Mouse (Mus musculus) forebrain, embryonic 10.5 days (tissue): ENCODE data around the gene 2010315B03Rik. TPM values are rescaled to one million over a fixed set of nuclear protein-coding genes. Genes with fewer than 3 reads are reported as not detected.

ENCODE experiments used
- DNase-seq: peaks from one replicate; pipeline ENCODE4 v3.0.0-alpha.2; 2017; ENCODE audit warnings: low spot score; ENCODE audit errors: extremely low spot score
- H3K27ac ChIP-seq: fragments of 300-500 bp; sonication (generic); 2 replicates; pipeline ENCODE4 v1.5.1; 2016; ENCODE audit warnings: mild to moderate bottlenecking
- H3K27me3 ChIP-seq: fragments of 300-500 bp; sonication (generic); 2 replicates; pipeline ENCODE4 v1.6.1; 2016; ENCODE audit warnings: mild to moderate bottlenecking; ENCODE audit not compliant: poor library complexity, severe bottlenecking
- H3K36me3 ChIP-seq: fragments of 300-500 bp; sonication (generic); replicated peaks from 2 replicates; pipeline ENCODE4 v1.6.1; 2016; ENCODE audit warnings: mild to moderate bottlenecking, moderate library complexity
- H3K4me1 ChIP-seq: fragments of 300-500 bp; sonication (generic); 2 replicates; pipeline ENCODE4 v1.6.1; 2016
- H3K4me3 ChIP-seq: fragments of 300-500 bp; sonication (generic); 2 replicates; pipeline ENCODE4 v1.5.1; 2016; ENCODE audit warnings: mild to moderate bottlenecking, moderate library complexity
- H3K9me3 ChIP-seq: fragments of 300-500 bp; sonication (generic); 2 replicates; pipeline ENCODE4 v1.6.1; 2016; ENCODE audit warnings: mild to moderate bottlenecking, moderate library complexity
- WGBS: fragments of 180-500 bp; shearing (Covaris S2); methylation state at CpG from one replicate; pipeline ENCODE4 v1.1.7; 2016; 5-methylcytosine and 5-hydroxymethylcytosine counted together
- polyA plus RNA-seq: library from polyadenylated mRNA; unstranded; fragments of >200 nt; fragmentation: Nextera tagmentation; extraction: Ambion mirVana; gene quantifications from 2 replicates; pipeline ENCODE4 v1.2.1, GENCODE M21; 2016

2010315B03Rik gene
- 9.9 and 10.0 TPM in 2 replicates for polyA plus RNA-seq

- Histone ChIP-seq H3K27me3 (no peaks in the 10 kb centered on the region), H3K4me1 (peaks cover 11% of the 10 kb centered on the region), H3K27ac (peak within 1 kb of the TSS; percentile 87), H3K9me3 (no peaks in the 10 kb centered on the region), H3K4me3 (peak within 1 kb of the TSS; percentile 66), H3K36me3 (no peaks in the 10 kb centered on the region)
- 5% methylated on average over 21 of the region's 22 CpGs for WGBS
- DNase-seq = peak; percentile 83
Observed at GRCm38 (mm10) chr9:124312171-124313142, at the start of gene 2010315B03Rik. TSS of gene 2010315B03Rik (minus strand) at chr9:124312696.

- DNase-seq = no peak
- Histone ChIP-seq H3K9me3 (no peaks in the 10 kb centered on the region), H3K27ac (peak overlapping the region; percentile 87; the same call in 1 of the 2 replicates), H3K36me3 (no peaks in the 10 kb centered on the region), H3K4me3 (peak overlapping the region; percentile 66), H3K27me3 (no peaks in the 10 kb centered on the region), H3K4me1 (peaks cover 11% of the 10 kb centered on the region)
Observed at GRCm38 (mm10) chr9:124311502-124311901, 994 bp downstream of the 2010315B03Rik start.

- H3K4me1 ChIP-seq = no peaks in the 10 kb centered on the region
- DNase-seq = no peak
- peaks cover 16% of the 10 kb centered on the region for H3K9me3 ChIP-seq
Observed at GRCm38 (mm10) chr9:124288329-124288728, 24.2 kb downstream of the 2010315B03Rik start.

GRCm38 (mm10) chr9:124281912-124282686, 30.4 kb downstream of the 2010315B03Rik start:
- Histone ChIP-seq H3K27ac (peak overlapping the region; percentile 89), H3K9me3 (peaks cover 21% of the 10 kb centered on the region), H3K4me3 (peak overlapping the region; percentile 88), H3K36me3 (peaks cover 29% of the 10 kb centered on the region), H3K27me3 (no peaks in the 10 kb centered on the region), H3K4me1 (peaks cover 17% of the 10 kb centered on the region)
- WGBS = under 1% methylated on average over 22 of the region's 22 CpGs
- peak; percentile 82 for DNase-seq

More at GRCm38 (mm10) chr9:124288329-124288728, 24.2 kb downstream of the 2010315B03Rik start:
- H3K36me3 ChIP-seq = peaks cover 14% of the 10 kb centered on the region
- no peak overlapping the region for H3K4me3 ChIP-seq
- no peaks in the 10 kb centered on the region for H3K27me3 ChIP-seq
- no peak overlapping the region for H3K27ac ChIP-seq

GRCm38 (mm10) chr9:124281448-124281791, 31.1 kb downstream of the 2010315B03Rik start:
- DNase-seq = no peak
- Histone ChIP-seq H3K4me1 (peaks cover 17% of the 10 kb centered on the region), H3K36me3 (peaks cover 36% of the 10 kb centered on the region), H3K27me3 (no peaks in the 10 kb centered on the region), H3K27ac (peak overlapping the region; percentile 89), H3K9me3 (peaks cover 24% of the 10 kb centered on the region), H3K4me3 (peak overlapping the region; percentile 88)
- 21% methylated on average over 1 of the region's 1 CpGs for WGBS

- DNase-seq = no peak
- peak overlapping the region; percentile 88 for H3K4me3 ChIP-seq
- H3K36me3 ChIP-seq = peaks cover 38% of the 10 kb centered on the region
- H3K9me3 ChIP-seq = peaks cover 27% of the 10 kb centered on the region
- 81% methylated on average over 2 of the region's 2 CpGs for WGBS
- peaks cover 17% of the 10 kb centered on the region for H3K4me1 ChIP-seq
- no peak overlapping the region for H3K27ac ChIP-seq
- no peaks in the 10 kb centered on the region for H3K27me3 ChIP-seq
Observed at GRCm38 (mm10) chr9:124280576-124281447, 31.7 kb downstream of the 2010315B03Rik start.

- peaks cover 17% of the 10 kb centered on the region for H3K4me1 ChIP-seq
- WGBS = 47% methylated on average over 2 of the region's 2 CpGs
- H3K36me3 ChIP-seq = peaks cover 53% of the 10 kb centered on the region
- H3K27ac ChIP-seq = no peak overlapping the region
- H3K27me3 ChIP-seq = no peaks in the 10 kb centered on the region
- DNase-seq = no peak
- H3K9me3 ChIP-seq = peaks cover 42% of the 10 kb centered on the region
- no peak overlapping the region for H3K4me3 ChIP-seq
Observed at GRCm38 (mm10) chr9:124279300-124279699, 33.2 kb downstream of the 2010315B03Rik start.

GRCm38 (mm10) chr9:124275064-124275463, 37.4 kb downstream of the 2010315B03Rik start:
- H3K4me3 ChIP-seq = no peak overlapping the region
- H3K27ac ChIP-seq = no peak overlapping the region
- peaks cover 84% of the 10 kb centered on the region for H3K9me3 ChIP-seq
- no peak for DNase-seq
- no peaks in the 10 kb centered on the region for H3K4me1 ChIP-seq
- H3K36me3 ChIP-seq = peaks cover 94% of the 10 kb centered on the region
- H3K27me3 ChIP-seq = no peaks in the 10 kb centered on the region
- 94% methylated on average over 2 of the region's 2 CpGs for WGBS

GRCm38 (mm10) chr9:124273172-124273571, 39.3 kb downstream of the 2010315B03Rik start:
- Histone ChIP-seq H3K9me3 (peaks cover 90% of the 10 kb centered on the region), H3K4me1 (peaks cover under 1% of the 10 kb centered on the region; the same call in 1 of the 2 replicates), H3K27ac (no peak overlapping the region), H3K27me3 (no peaks in the 10 kb centered on the region), H3K36me3 (peaks cover 93% of the 10 kb centered on the region), H3K4me3 (no peak overlapping the region)
- DNase-seq = no peak

- H3K9me3 ChIP-seq = peaks cover 46% of the 10 kb centered on the region
- WGBS = 9% methylated on average over 2 of the region's 2 CpGs
- peak overlapping the region; percentile 74 for H3K27ac ChIP-seq
- no peaks in the 10 kb centered on the region for H3K27me3 ChIP-seq
- H3K4me1 ChIP-seq = peaks cover 14% of the 10 kb centered on the region
- no peak overlapping the region for H3K4me3 ChIP-seq
- DNase-seq = peak; percentile 79
- H3K36me3 ChIP-seq = peaks cover 45% of the 10 kb centered on the region
Observed at GRCm38 (mm10) chr9:124267929-124268328, 44.6 kb downstream of the 2010315B03Rik start.

GRCm38 (mm10) chr9:124267493-124267892, 45.0 kb downstream of the 2010315B03Rik start:
- no peak for DNase-seq
- H3K4me1 ChIP-seq = peaks cover 14% of the 10 kb centered on the region
- peaks cover 42% of the 10 kb centered on the region for H3K36me3 ChIP-seq
- H3K9me3 ChIP-seq = peaks cover 42% of the 10 kb centered on the region
- no peaks in the 10 kb centered on the region for H3K27me3 ChIP-seq
- H3K27ac ChIP-seq = peak overlapping the region; percentile 74
- H3K4me3 ChIP-seq = no peak overlapping the region; the same call in 1 of the 2 replicates
